Mouse (Mus musculus) frontal cortex, postnatal 36 days (tissue): ENCODE measurements around the gene Map3k5.

ENCODE experiments used
- DNase-seq, 2 experiments: peaks; one replicate each; pipeline ENCODE4 v3.0.0; 2022; ENCODE audit warnings: low spot score in 2 of 2

The Map3k5 gene

GRCm38 (mm10) chr10:20005491-20005952, 71.2 kb downstream of the Map3k5 start:
- DNase-seq = no peak

DNA sequence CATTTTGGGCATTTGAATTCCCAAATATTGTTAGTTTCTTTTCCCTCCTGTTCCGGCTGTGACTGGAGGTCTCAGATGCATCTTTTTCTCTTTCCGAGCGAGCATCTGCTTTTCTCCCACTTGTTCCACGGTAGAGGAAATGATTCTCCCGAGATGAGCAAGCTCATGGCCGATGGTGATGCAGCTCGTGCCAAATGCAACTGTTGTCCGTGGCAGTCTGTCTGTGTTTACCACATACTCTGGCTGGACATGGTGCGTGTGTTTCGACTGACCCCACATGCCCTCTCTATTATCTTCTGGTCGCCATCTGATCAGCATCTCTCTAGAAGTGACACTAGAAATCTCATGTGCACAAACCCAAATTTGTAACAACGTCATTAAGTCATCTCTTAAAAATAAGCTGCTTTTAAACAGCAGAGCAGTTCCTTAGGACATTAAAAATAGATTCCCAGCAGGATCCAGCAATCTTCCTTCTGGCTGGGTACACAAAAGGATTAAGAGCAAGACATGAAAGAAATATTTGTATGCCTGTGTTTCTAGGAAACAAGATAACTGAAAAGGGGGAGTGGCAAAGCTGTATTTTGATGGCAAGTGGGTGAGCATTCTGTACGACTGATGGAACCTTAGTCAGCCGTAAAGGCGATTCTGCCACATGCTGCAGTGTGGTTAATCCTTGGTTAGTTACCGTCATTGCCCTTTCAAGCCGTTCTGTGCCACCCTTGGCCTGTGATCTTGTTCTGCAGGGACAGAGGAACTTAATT, 72.2 kb downstream of the Map3k5 start:
- DNase-seq = peak; percentile 39 to 45

DNA sequence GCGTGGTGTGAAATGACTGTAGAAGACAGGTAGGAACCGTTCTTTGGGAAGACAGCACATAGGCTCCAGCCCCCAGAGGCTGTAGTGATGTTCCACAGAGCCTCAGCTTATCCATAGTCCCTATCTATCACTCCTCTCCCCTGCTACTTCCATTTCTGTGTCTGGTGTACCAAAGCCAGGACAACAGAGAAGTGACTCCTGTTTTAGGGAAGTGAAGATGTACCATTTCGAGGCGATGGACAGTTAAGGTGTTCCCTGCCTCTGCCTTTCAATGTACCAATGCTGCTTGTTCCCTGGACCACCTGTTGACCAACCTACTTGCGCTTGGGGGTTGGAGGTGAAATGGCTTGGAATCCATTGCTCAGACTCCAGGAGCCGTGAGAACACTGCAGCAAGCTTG, 75.0 kb downstream of the Map3k5 start:
- DNase-seq = no peak

GRCm38 (mm10) chr10:20010018-20010417, 75.7 kb downstream of the Map3k5 start:
- DNase-seq = no peak

DNA sequence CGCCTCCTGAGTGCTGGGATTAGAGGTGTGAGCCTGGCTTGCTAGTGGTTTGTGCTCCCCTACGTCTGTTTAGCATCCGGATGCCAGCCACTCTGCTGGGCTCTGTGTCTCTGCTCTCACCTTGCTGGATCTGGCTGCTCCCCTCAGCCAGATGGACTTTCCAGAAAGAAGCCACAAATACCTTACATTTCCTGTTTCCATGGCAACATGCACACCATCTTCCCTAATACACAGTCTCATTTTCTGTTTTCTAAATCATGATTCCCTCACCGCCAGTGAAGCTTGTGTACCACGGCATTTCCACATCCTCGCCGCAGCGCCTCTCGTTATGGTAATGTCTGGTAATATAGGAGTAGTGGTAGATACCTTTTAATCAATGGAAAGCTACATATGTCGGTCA, 84.1 kb downstream of the Map3k5 start:
- peak; percentile 28 to 44 for DNase-seq

DNA sequence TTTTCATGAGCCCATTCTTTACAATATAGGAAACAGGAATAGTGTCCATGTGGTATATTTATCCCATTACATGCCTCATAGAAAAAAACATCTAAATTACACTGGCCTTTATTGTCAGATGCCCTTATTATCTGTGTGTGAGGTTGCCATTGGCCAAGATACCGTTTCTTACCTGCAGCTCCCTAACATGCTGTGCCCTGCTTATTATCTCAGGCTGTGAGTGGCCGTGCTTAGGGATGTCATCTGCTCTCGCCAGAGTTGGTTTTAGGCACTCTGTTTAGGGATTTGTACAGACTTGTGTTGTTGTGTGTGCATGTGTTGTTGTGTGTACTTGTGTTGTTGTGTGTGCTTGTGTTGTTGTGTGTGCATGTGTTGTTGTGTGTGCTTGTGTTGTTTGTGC, 84.5 kb downstream of the Map3k5 start:
- DNase-seq = no peak

GRCm38 (mm10) chr10:20021256-20021655, 87.0 kb downstream of the Map3k5 start:
- no peak for DNase-seq

DNA sequence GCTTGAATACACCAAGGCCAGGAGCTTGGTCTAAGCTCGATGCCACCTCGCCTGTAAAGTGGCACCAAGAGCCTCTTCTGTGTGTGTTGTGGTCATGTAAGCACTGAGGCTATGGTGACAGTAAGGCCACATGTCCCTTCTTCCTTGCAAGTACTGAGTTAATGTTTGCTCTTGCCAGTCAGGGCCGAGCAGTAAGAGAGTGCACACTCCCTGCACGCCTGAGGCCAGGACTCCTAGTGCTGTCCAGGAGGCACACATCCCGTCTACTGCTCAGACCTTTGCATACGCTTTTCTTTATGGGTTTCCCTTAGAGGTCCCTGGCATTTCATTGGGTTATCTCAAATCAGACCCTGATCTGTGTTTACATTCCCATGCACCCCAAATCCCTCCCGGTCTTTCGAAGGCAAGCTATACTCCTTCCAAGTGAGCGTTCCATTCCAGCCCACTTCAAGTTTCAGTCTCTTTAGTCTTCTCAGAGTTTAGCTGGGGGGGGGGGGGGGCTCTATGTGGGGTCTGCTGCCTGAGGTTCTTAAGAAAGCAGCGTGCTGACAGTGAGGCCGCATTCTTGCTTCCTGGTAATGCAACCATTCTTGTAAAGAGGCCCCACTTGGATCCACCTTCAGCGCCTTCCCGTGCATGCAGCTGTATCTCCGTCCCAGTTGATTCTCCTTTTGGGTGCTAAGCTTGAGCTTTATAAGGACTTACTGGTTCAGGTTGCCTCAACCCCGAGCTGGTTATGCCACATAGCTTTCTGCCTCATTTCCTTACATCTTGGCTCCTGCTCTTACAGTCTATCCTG, 87.6 kb downstream of the Map3k5 start:
- no peak for DNase-seq

DNA sequence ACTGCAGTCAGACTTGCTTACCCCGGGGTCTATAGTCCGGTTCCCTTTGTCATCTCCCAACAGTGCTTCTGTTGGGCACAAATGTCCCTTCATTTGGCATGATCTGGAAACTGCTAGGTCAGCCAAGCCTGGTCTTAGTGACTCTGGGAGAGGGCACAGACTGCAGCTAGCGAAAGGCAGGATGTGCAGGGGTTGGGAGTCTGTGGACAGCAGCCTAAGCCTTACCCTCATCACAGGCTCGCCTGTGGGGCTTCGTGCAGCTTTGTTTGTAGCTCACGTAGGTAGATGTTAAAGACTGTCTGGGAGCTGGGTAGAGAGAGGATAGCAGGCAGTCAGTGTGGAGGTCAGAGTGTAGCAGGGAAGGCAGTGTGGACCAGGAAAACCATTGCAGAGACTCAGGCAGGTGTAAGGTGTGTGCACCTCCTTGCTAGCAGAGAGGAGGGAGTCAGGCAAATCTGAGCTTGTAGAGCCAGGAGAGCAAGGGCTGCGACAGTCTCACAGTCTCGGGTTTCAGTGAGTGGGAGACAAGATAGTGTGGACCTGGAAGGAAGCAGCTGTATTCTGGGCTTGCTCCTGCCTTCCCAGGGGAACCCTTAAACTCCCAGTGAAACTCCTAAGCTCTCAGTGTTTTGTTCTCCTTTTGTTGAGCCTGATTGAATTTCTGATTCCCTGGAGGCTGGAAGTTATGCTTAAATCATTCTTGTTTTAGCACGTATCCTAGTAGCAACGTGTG, 88.5 kb downstream of the Map3k5 start:
- DNase-seq = no peak

DNA sequence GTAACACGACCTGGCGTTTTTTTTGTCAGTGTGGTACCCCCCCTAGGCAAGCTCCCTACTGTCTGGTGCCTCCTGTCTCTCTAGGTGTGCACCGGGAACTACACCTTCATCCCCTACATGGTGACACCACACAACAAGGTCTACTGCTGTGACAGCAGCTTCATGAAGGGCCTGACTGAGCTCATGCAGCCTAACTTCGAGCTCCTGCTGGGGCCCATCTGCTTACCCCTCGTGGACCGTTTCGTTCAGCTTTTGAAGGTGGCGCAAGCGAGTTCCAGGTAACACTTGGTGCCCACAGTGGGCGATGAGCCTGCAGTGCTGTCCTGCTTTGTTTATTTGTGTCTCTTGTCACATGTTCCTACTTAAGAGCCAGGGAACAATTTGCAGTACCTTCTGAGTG, 89.3 kb downstream of the Map3k5 start:
- no peak for DNase-seq

- DNase-seq = no peak
Observed at GRCm38 (mm10) chr10:20024891-20025290, 90.6 kb downstream of the Map3k5 start.

DNA sequence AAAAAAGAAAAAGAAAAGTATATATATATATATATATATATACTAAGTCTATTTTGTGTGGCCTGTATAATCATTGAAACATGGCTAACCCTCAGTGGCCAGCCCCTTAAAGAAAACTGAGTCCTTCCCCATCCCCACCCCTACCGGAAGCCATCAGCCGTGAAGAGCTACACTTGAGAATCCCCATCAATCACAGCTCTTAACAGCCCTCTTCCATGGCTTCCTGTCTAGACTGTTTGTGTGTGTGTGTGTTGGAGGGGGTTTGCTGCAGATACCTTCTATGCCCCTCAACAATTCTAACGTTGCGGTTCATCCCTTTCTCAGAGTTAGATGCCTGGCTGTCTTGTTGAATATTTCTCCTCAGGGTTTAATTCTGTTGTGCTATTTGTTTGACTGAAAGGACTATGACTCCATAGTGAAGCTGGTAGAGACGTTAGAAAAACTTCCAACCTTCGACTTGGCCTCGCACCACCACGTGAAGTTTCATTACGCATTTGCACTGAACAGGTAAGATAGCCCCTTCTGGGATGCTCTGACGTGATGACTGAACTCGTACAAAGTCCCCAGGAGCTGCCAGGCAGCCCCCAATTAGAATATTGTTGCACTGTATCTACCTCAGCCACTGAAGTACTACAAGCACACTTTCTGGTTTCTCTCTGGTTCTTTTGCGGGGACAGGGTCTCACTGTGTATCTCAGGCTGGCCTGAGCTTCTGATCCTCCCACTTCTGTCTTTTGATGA, 91.7 kb downstream of the Map3k5 start:
- no peak for DNase-seq

DNA sequence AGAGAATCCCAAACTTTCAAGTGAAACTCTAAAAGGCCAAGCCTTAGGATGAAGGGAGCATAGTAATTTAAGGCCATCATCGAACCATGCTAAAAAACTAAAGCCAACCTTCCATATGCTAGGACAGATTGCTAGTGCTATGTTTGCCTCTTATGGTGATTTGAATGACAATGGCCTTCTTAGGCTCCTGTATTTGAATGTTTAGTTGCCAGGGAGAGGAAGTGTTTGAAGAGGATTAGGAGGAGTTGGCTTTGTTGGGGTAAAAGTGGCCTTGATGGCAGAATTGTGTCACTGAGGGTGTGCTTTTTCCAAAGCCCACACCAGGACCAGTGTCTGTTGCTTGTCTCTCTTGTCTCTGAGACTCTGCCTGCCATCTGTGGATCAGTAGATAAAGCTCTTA, 96.4 kb downstream of the Map3k5 start:
- DNase-seq = no peak

GRCm38 (mm10) chr10:20031936-20032335, 97.7 kb downstream of the Map3k5 start:
- DNase-seq = peak in 1 of 2 experiments; percentile 53

DNA sequence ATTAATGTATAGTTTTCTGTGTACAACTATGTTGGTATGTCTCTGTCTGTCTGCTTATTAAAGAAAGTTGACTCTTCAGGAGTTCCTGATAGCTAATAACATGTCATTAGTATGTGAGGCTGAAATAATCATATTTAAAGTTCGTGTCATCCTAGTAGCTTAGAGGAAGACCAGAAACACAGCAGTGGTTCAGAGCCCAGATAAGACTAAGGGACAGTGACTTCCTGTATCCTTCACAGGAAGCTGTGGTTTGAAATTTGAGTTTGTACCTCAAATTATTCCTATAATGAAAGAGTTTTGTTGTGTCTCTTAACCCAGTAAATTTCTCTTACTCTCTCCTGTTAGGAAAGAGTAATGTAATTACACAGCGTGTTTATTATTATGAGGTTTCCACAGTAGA, 102.1 kb downstream of the Map3k5 start:
- DNase-seq = no peak

DNA sequence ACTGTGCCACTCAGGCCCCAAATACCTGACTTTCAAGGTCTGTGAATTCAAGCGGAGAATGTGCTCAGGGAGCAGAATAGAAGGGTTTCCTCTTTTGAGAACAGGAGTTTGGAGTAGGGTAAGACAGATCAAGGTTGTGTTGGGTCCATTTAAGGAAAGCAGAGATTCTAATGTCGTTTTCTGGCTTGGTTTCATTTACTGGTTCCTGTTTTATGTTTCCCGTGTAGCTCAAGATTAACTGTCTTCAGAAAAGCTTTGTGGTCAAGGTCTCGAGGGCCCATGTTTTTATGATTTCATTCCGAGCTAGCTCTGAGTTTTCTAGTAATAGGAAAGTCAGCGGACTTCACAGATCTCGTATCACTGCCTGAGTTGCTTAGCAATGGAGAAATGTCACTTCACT, 102.6 kb downstream of the Map3k5 start:
- no peak for DNase-seq

DNA sequence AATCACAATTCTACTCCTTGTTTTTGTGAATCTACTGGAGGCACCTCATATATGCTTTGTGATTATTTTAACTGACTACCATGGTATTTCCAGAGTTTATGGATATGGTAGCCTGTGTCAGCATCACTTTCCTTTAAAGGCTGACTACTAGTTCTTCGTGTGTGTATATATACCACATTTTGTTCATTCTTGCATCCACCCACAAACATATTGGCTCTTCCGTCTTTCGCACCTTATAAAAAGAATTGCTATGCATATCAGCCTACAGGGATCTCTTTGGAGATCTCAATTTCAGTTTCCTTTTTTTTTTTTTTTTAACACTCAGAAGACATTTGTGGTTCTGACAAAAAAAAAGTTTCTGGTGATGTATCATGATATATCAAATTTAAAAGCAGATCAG, 105.3 kb downstream of the Map3k5 start:
- peak in 1 of 2 experiments; percentile 11 for DNase-seq

DNA sequence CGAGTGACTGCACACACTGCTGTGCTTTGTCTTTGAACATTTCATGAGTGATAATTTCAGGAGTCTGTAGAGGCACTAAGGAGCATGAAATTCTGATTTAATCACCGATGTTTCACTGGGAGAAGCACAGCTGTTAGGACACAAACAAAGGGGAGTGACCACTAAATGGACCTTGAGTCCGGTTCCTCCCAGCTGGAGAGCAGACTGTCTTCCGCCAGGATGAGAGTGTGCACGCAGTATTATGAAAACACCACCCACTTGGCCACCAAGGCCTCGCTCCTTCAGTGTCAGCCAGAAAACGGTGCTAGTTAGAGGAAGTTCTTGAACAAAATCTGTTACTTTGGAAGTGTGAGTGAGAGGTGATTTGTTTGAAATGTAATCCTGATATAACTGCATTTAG, 105.8 kb downstream of the Map3k5 start:
- DNase-seq = no peak

GRCm38 (mm10) chr10:20040677-20041076, 106.4 kb downstream of the Map3k5 start:
- DNase-seq = no peak

GRCm38 (mm10) chr10:20042081-20042480, 107.8 kb downstream of the Map3k5 start:
- no peak for DNase-seq

DNA sequence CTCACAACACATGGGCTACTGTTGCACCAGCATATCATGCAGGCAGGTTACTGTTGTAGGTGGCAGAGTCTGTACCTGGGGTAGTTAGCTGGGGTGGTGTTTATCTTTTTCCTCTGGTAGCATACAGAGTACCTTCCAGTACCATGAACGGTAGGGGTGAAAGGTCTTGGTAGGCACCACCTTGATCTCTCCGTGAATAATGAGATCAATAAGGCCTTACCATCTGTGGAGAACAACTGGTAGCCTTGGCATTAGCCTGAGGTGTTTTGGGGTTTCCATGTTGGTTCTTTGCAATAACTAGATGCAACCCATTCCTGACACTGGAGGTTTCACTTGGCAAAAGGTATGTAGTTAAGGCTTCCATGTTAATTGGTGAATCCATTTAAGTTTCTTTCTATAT, 109.8 kb downstream of the Map3k5 start:
- no peak for DNase-seq
